Mouse (Mus musculus): ENCODE measurements around the gene Miox. TPM values are rescaled to one million over a fixed set of nuclear protein-coding genes. Genes with fewer than 3 reads are reported as not detected.
A peak's percentile ranks its signal among the peaks of the same experiment; 100 is the strongest.

The Miox gene
- polyA plus RNA-seq, 1 experiment from 2014 or later: not detected

- 59% methylated on average over 4 of the region's 6 CpGs for WGBS
- Histone ChIP-seq H3K27me3 (replicated peaks; ENCODE audit: control insufficient read depth, insufficient read depth, low read length) (no peaks in the 10 kb centered on the region), H3K27ac (replicated peaks; ENCODE audit: low read depth, low read length) (no peak overlapping the region), H3K4me1 (ENCODE audit: control insufficient read depth, insufficient read depth, low read length) (peaks cover 15% of the 10 kb centered on the region), H3K9me3 (ENCODE audit: control insufficient read depth, low read length) (no peaks in the 10 kb centered on the region), H3K9ac (ENCODE audit: low read depth, low read length) (no peak overlapping the region), H3K4me3 (ENCODE audit: low read depth, low read length) (no peak overlapping the region), H3K4me2 (ENCODE audit: low read depth, low read length) (no peak overlapping the region), H3K36me3 (ENCODE audit: control insufficient read depth, insufficient read depth, low read length) (peaks cover 17% of the 10 kb centered on the region)
- ATAC-seq (ENCODE audit: low read depth): no peak
- peak; percentile 17 for DNase-seq (ENCODE audit: low spot score)
Observed at GRCm38 (mm10) chr15:89309962-89310498, 24.2 kb upstream of the Miox start.

GRCm38 (mm10) chr15:89313359-89313758 lies 20.8 kb upstream of the Miox start:
- 67% methylated on average over 4 of the region's 4 CpGs for WGBS
- H3K9ac ChIP-seq (ENCODE audit: low read depth, low read length): 0 out of 2 replicates have a peak overlapping the region, but pooled peaks have one; percentile 82
- H3K4me3 ChIP-seq (ENCODE audit: low read depth, low read length): no peak overlapping the region

GRCm38 (mm10) chr15:89314107-89314506 lies 20.1 kb upstream of the Miox start:
- WGBS: 33% methylated on average over 3 of the region's 3 CpGs
- peak overlapping the region; percentile 82 for H3K9ac ChIP-seq (ENCODE audit: low read depth, low read length)
- ATAC-seq (ENCODE audit: low read depth) (no peak), DNase-seq (ENCODE audit: low spot score) (no peak)
- H3K4me3 ChIP-seq (ENCODE audit: low read depth, low read length): peak overlapping the region; percentile 89
- no peak overlapping the region for H3K27ac ChIP-seq (replicated peaks; ENCODE audit: low read depth, low read length)
- H3K27me3 ChIP-seq (replicated peaks; ENCODE audit: control insufficient read depth, insufficient read depth, low read length): no peaks in the 10 kb centered on the region
- H3K4me1 ChIP-seq (ENCODE audit: control insufficient read depth, insufficient read depth, low read length): peaks cover 15% of the 10 kb centered on the region
- no peaks in the 10 kb centered on the region for H3K36me3 ChIP-seq (ENCODE audit: control insufficient read depth, insufficient read depth, low read length)
- no peaks in the 10 kb centered on the region for H3K9me3 ChIP-seq (ENCODE audit: control insufficient read depth, low read length)
- peak overlapping the region; percentile 93 for H3K4me2 ChIP-seq (ENCODE audit: low read depth, low read length)

More at GRCm38 (mm10) chr15:89313359-89313758, 20.8 kb upstream of the Miox start:
- peaks cover 15% of the 10 kb centered on the region for H3K4me1 ChIP-seq (ENCODE audit: control insufficient read depth, insufficient read depth, low read length)
- H3K27ac ChIP-seq (replicated peaks; ENCODE audit: low read depth, low read length): no peak overlapping the region
- H3K27me3 ChIP-seq (replicated peaks; ENCODE audit: control insufficient read depth, insufficient read depth, low read length): no peaks in the 10 kb centered on the region
- H3K36me3 ChIP-seq (ENCODE audit: control insufficient read depth, insufficient read depth, low read length): no peaks in the 10 kb centered on the region
- no peak for DNase-seq (ENCODE audit: low spot score)
- H3K9me3 ChIP-seq (ENCODE audit: control insufficient read depth, low read length): no peaks in the 10 kb centered on the region
- ATAC-seq (ENCODE audit: low read depth): no peak
- peak overlapping the region; percentile 93; the same call in 1 of the 2 replicates for H3K4me2 ChIP-seq (ENCODE audit: low read depth, low read length)

- Histone ChIP-seq H3K36me3 (ENCODE audit: control insufficient read depth, insufficient read depth, low read length) (no peaks in the 10 kb centered on the region), H3K4me3 (ENCODE audit: low read depth, low read length) (peak overlapping the region; percentile 89), H3K9me3 (ENCODE audit: control insufficient read depth, low read length) (no peaks in the 10 kb centered on the region), H3K27ac (replicated peaks; ENCODE audit: low read depth, low read length) (no peak overlapping the region; the same call in 1 of the 2 replicates), H3K27me3 (replicated peaks; ENCODE audit: control insufficient read depth, insufficient read depth, low read length) (no peaks in the 10 kb centered on the region), H3K4me1 (ENCODE audit: control insufficient read depth, insufficient read depth, low read length) (peaks cover 15% of the 10 kb centered on the region), H3K9ac (ENCODE audit: low read depth, low read length) (peak overlapping the region; percentile 82), H3K4me2 (ENCODE audit: low read depth, low read length) (peak overlapping the region; percentile 93)
- DNase-seq (ENCODE audit: low spot score) (peak; percentile 41), ATAC-seq (ENCODE audit: low read depth) (peak; percentile 38)
- 0% methylated on average over 30 of the region's 58 CpGs for WGBS
Observed at GRCm38 (mm10) chr15:89314511-89315189, 19.5 kb upstream of the Miox start.

GRCm38 (mm10) chr15:89315190-89315731 lies 18.9 kb upstream of the Miox start, which contains the start of gene Sbf1:
Sbf1 (minus strand) TSS chr15:89315311.
- no peaks in the 10 kb centered on the region for H3K9me3 ChIP-seq (ENCODE audit: control insufficient read depth, low read length)
- DNase-seq (ENCODE audit: low spot score) (peak; percentile 99), ATAC-seq (ENCODE audit: low read depth) (peak; percentile 100)
- H3K4me2 ChIP-seq (ENCODE audit: low read depth, low read length): peak within 1 kb of the TSS; percentile 93
- no peaks in the 10 kb centered on the region for H3K27me3 ChIP-seq (replicated peaks; ENCODE audit: control insufficient read depth, insufficient read depth, low read length)
- no peaks in the 10 kb centered on the region for H3K36me3 ChIP-seq (ENCODE audit: control insufficient read depth, insufficient read depth, low read length)
- H3K27ac ChIP-seq (replicated peaks; ENCODE audit: low read depth, low read length): no peak within 1 kb of the TSS; the same call in 1 of the 2 replicates
- H3K4me3 ChIP-seq (ENCODE audit: low read depth, low read length): peak within 1 kb of the TSS; percentile 89
- H3K4me1 ChIP-seq (ENCODE audit: control insufficient read depth, insufficient read depth, low read length): peaks cover 15% of the 10 kb centered on the region
- H3K9ac ChIP-seq (ENCODE audit: low read depth, low read length): peak within 1 kb of the TSS; percentile 82
- under 1% methylated on average over 26 of the region's 37 CpGs for WGBS

- no peak for ATAC-seq (ENCODE audit: low read depth)
- no peaks in the 10 kb centered on the region for H3K27me3 ChIP-seq (replicated peaks; ENCODE audit: control insufficient read depth, insufficient read depth, low read length)
- H3K27ac ChIP-seq (replicated peaks; ENCODE audit: low read depth, low read length): no peak overlapping the region
- 68% methylated on average over 11 of the region's 11 CpGs for WGBS
- no peak for DNase-seq (ENCODE audit: low spot score)
- H3K4me2 ChIP-seq (ENCODE audit: low read depth, low read length): peak overlapping the region; percentile 93; the same call in 1 of the 2 replicates
- H3K4me3 ChIP-seq (ENCODE audit: low read depth, low read length): no peak overlapping the region
- no peaks in the 10 kb centered on the region for H3K36me3 ChIP-seq (ENCODE audit: control insufficient read depth, insufficient read depth, low read length)
- H3K9me3 ChIP-seq (ENCODE audit: control insufficient read depth, low read length): no peaks in the 10 kb centered on the region
- H3K9ac ChIP-seq (ENCODE audit: low read depth, low read length): no peak overlapping the region
- peaks cover 15% of the 10 kb centered on the region for H3K4me1 ChIP-seq (ENCODE audit: control insufficient read depth, insufficient read depth, low read length)
Observed at GRCm38 (mm10) chr15:89316146-89316545, 18.1 kb upstream of the Miox start.

- H3K36me3 ChIP-seq (ENCODE audit: control insufficient read depth, insufficient read depth, low read length): no peaks in the 10 kb centered on the region
- DNase-seq (ENCODE audit: low spot score): no peak
- H3K4me1 ChIP-seq (ENCODE audit: control insufficient read depth, insufficient read depth, low read length): peaks cover 8% of the 10 kb centered on the region; the same call in 1 of the 2 replicates
- peaks cover 7% of the 10 kb centered on the region for H3K27me3 ChIP-seq (replicated peaks; ENCODE audit: control insufficient read depth, insufficient read depth, low read length)
- H3K4me3 ChIP-seq (ENCODE audit: low read depth, low read length): no peak overlapping the region
- 80% methylated on average over 8 of the region's 8 CpGs for WGBS
- no peak for ATAC-seq (ENCODE audit: low read depth)
- H3K9me3 ChIP-seq (ENCODE audit: control insufficient read depth, low read length): no peaks in the 10 kb centered on the region
- H3K4me2 ChIP-seq (ENCODE audit: low read depth, low read length): no peak overlapping the region
- no peak overlapping the region for H3K9ac ChIP-seq (ENCODE audit: low read depth, low read length)
- H3K27ac ChIP-seq (replicated peaks; ENCODE audit: low read depth, low read length): no peak overlapping the region
Observed at GRCm38 (mm10) chr15:89321264-89321663, 12.9 kb upstream of the Miox start.

- no peak for ATAC-seq (ENCODE audit: low read depth)
Observed at GRCm38 (mm10) chr15:89322670-89323522, 11.3 kb upstream of the Miox start, which contains the start of gene Adm2. Adm2 (plus strand) TSS chr15:89322720.

More at GRCm38 (mm10) chr15:89322670-89323522, 11.3 kb upstream of the Miox start, which contains the start of gene Adm2:
- Histone ChIP-seq H3K36me3 (ENCODE audit: control insufficient read depth, insufficient read depth, low read length) (no peaks in the 10 kb centered on the region), H3K27ac (replicated peaks; ENCODE audit: low read depth, low read length) (no peak within 1 kb of the TSS), H3K4me2 (ENCODE audit: low read depth, low read length) (peak within 1 kb of the TSS; percentile 50), H3K4me3 (ENCODE audit: low read depth, low read length) (peak within 1 kb of the TSS; percentile 23), H3K4me1 (ENCODE audit: control insufficient read depth, insufficient read depth, low read length) (peaks cover 8% of the 10 kb centered on the region; the same call in 1 of the 2 replicates), H3K9me3 (ENCODE audit: control insufficient read depth, low read length) (no peaks in the 10 kb centered on the region), H3K27me3 (replicated peaks; ENCODE audit: control insufficient read depth, insufficient read depth, low read length) (peaks cover 7% of the 10 kb centered on the region), H3K9ac (ENCODE audit: low read depth, low read length) (no peak within 1 kb of the TSS)
- WGBS: 11% methylated on average over 24 of the region's 26 CpGs
- DNase-seq (ENCODE audit: low spot score): no peak
